Mouse (Mus musculus) thymus, adult 2 months (tissue): ENCODE results near the gene Scarb1. TPM values are rescaled to one million over a fixed set of nuclear protein-coding genes. Genes with fewer than 3 reads are reported as not detected.

Source experiments
- DNase-seq: peaks from one replicate; pipeline ENCODE4 v3.0.0; 2021
- H3K27ac ChIP-seq: fragments of 200-500 bp; 2 replicates; pipeline ENCODE4 v1.5.1; 2012; ENCODE audit warnings: low read length, control low read depth; ENCODE audit not compliant: control insufficient read depth, insufficient read depth
- H3K27me3 ChIP-seq: fragments of 200-500 bp; 2 replicates; pipeline ENCODE4 v1.6.1; 2012; ENCODE audit warnings: mild to moderate bottlenecking, low read length, moderate library complexity, mixed read lengths; ENCODE audit not compliant: control insufficient read depth, insufficient read depth
- H3K36me3 ChIP-seq: fragments of 200-500 bp; 2 replicates; pipeline ENCODE4 v1.6.1; 2012; ENCODE audit warnings: mild to moderate bottlenecking, low read length, moderate library complexity; ENCODE audit not compliant: control insufficient read depth, insufficient read depth
- H3K4me1 ChIP-seq: fragments of 200-500 bp; replicated peaks from 2 replicates; pipeline ENCODE4 v1.6.1; 2012; ENCODE audit warnings: low read length; ENCODE audit not compliant: control insufficient read depth, insufficient read depth
- H3K4me3 ChIP-seq: fragments of 200-500 bp; 2 replicates; pipeline ENCODE4 v1.5.1; 2012; ENCODE audit warnings: mild to moderate bottlenecking, low read length, control low read depth, moderate library complexity; ENCODE audit not compliant: control insufficient read depth, insufficient read depth
- CTCF ChIP-seq: fragments of 200-500 bp; IDR thresholded peaks from 2 replicates; pipeline ENCODE4 v1.5.1; 2012; ENCODE audit warnings: mild to moderate bottlenecking, control low read depth, low read length, moderate library complexity, borderline replicate concordance; ENCODE audit not compliant: control insufficient read depth, poor library complexity, insufficient read depth; ENCODE audit errors: extremely low read depth
- POLR2A ChIP-seq: fragments of 200-500 bp; IDR thresholded peaks from 2 replicates; pipeline ENCODE4 v1.6.1; 2012; ENCODE audit warnings: mild to moderate bottlenecking, low read length, control low read depth, moderate library complexity; ENCODE audit not compliant: control insufficient read depth, poor library complexity, insufficient read depth; ENCODE audit errors: extremely low read depth
- WGBS: fragments of 180-500 bp; shearing (Covaris S2); methylation state at CpG from one replicate; pipeline ENCODE4 v1.1.7; 2018; 5-methylcytosine and 5-hydroxymethylcytosine counted together
- polyA plus RNA-seq: library from polyadenylated mRNA; depleted of rRNA; stranded (reverse); fragments of >200 nt; gene quantifications from 2 replicates; pipeline ENCODE4 v1.2.3, GENCODE M21; 2012

Scarb1 gene
- polyA plus RNA-seq, 1 experiment: 80.7 TPM

DNA sequence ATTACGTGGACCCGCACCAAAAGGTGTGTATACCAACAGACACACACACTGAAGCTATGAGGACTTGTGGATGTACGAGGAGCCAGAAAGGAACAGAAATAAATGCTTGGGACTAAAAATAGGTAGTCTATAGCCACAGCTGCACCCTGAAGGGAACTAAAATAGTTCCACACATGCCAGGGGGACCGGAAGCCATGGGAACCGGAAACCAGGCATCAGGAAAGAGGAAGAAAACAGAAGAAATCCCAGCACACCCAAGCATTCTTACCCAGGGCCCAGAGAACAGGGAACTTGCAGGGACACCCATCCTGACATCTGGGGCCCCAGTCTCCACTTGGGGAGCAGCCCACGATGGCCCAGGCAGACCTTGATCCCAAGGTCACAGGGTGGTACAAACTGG lies 7.9 kb downstream of the Scarb1 start:
- 61% methylated on average over 6 of the region's 6 CpGs for WGBS
- Histone ChIP-seq H3K36me3 (no peaks in the 10 kb centered on the region), H3K4me1 (no peaks in the 10 kb centered on the region), H3K27ac (no peak overlapping the region), H3K27me3 (no peaks in the 10 kb centered on the region), H3K4me3 (no peak overlapping the region)
- no peak for DNase-seq
- no peak for TF ChIP-seq POLR2A
- TF ChIP-seq CTCF: no peak

DNA sequence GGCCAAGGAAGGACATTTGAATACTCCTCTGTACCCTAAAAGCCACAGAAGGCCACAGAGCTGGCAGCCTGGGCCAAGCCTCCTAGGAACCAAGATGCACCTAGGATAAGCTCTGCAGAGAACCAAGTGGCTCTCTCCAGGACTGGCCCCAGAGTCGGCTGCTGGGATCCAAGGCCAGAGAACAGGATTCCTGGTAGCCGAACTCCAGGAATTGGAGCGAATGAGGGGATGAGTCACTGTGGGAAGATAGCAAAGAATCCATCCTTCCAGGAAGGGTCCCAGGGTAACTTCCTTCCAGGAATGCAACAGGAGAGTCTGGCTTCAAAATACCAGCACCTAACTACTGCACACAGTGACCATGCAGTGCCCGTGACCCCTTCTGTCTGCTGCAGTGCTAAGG lies 8.6 kb downstream of the Scarb1 start:
- no peak for DNase-seq
- 97% methylated on average over 4 of the region's 4 CpGs for WGBS
- no peaks in the 10 kb centered on the region for H3K4me1 ChIP-seq
- H3K36me3 ChIP-seq: no peaks in the 10 kb centered on the region
- no peak overlapping the region for H3K27ac ChIP-seq
- no peaks in the 10 kb centered on the region for H3K27me3 ChIP-seq
- no peak for TF ChIP-seq POLR2A
- no peak overlapping the region for H3K4me3 ChIP-seq

GRCm38 (mm10) chr5:125331811-125332210 lies 9.1 kb downstream of the Scarb1 start:
- DNase-seq: no peak
- no peak for TF ChIP-seq POLR2A
- no peak for TF ChIP-seq CTCF
- H3K27ac ChIP-seq: no peak overlapping the region

GRCm38 (mm10) chr5:125331094-125331493 lies 9.8 kb downstream of the Scarb1 start:
- no peak for TF ChIP-seq CTCF
- TF ChIP-seq POLR2A: no peak
- DNase-seq: no peak
- no peak overlapping the region for H3K27ac ChIP-seq
- no peaks in the 10 kb centered on the region for H3K36me3 ChIP-seq
- 71% methylated on average over 3 of the region's 3 CpGs for WGBS
- H3K4me1 ChIP-seq: no peaks in the 10 kb centered on the region
- H3K4me3 ChIP-seq: no peak overlapping the region
- H3K27me3 ChIP-seq: no peaks in the 10 kb centered on the region

More at GRCm38 (mm10) chr5:125331811-125332210, 9.1 kb downstream of the Scarb1 start:
- Histone ChIP-seq H3K4me3 (no peak overlapping the region), H3K36me3 (no peaks in the 10 kb centered on the region), H3K4me1 (no peaks in the 10 kb centered on the region), H3K27me3 (no peaks in the 10 kb centered on the region)
- 89% methylated on average over 3 of the region's 3 CpGs for WGBS

- Histone ChIP-seq H3K4me3 (no peak overlapping the region), H3K36me3 (no peaks in the 10 kb centered on the region), H3K27ac (no peak overlapping the region), H3K4me1 (no peaks in the 10 kb centered on the region), H3K27me3 (no peaks in the 10 kb centered on the region)
- no peak for DNase-seq
- 72% methylated on average over 8 of the region's 8 CpGs for WGBS
- TF ChIP-seq POLR2A (no peak), CTCF (no peak)
Observed at GRCm38 (mm10) chr5:125330656-125331055, 10.2 kb downstream of the Scarb1 start.

DNA sequence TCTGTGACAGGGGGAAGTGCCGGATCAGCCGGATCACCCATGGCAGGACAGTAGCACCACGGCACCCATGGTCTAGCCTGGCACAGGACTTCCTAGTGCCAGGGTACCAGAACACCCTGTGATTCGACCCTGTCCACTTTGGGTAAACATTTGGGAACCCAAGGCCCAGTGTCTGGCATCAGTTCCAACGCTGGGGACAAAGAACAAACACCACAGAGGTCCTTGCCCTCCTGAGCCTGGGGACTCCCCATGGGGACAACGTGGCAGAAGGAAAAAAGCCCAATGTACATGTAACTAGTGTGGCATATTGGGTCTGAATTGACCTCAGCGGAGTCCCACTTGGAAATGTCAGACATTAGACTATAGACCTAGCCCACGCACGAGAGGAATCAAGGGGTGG lies 10.7 kb downstream of the Scarb1 start:
- WGBS: 91% methylated on average over 9 of the region's 9 CpGs
- no peaks in the 10 kb centered on the region for H3K4me1 ChIP-seq
- no peak overlapping the region for H3K27ac ChIP-seq

More for the DNA sequence above, 10.7 kb downstream of the Scarb1 start:
- Histone ChIP-seq H3K27me3 (no peaks in the 10 kb centered on the region), H3K36me3 (no peaks in the 10 kb centered on the region), H3K4me3 (no peak overlapping the region)
- DNase-seq: no peak
- no peak for TF ChIP-seq POLR2A
- no peak for TF ChIP-seq CTCF
